Mouse (Mus musculus): ENCODE data around the gene Gli2. TPM values are rescaled to one million over a fixed set of nuclear protein-coding genes. Genes with fewer than 3 reads are reported as not detected.

Gli2 gene
- total RNA-seq, 1 experiment = 9.8 TPM

- no peak for TF ChIP-seq ZC3H11A (IDR thresholded peaks at IDR 0.05; ENCODE audit: borderline replicate concordance, low read depth, low read length)
- TF ChIP-seq ZNF384 (IDR thresholded peaks at IDR 0.05; ENCODE audit: low read depth, low read length) = no peak
- no peak for TF ChIP-seq HCFC1 (IDR thresholded peaks at IDR 0.05; ENCODE audit: borderline replicate concordance, insufficient read depth, low read length)
- TF ChIP-seq MAFK (IDR thresholded peaks at IDR 0.05; ENCODE audit: insufficient read depth, low read depth, low read length) = no peak
- TF ChIP-seq CHD2 (IDR thresholded peaks at IDR 0.05; ENCODE audit: low read depth, low read length) = no peak
- peaks cover 4 to 31% of the 10 kb centered on the region in 2 experiments; a peak in 2 of 4 replicates for H3K4me1 ChIP-seq (ENCODE audit: control insufficient read depth in 2 of 2, insufficient read depth in 2 of 2, low read length in 2 of 2, poor library complexity in 1 of 2)
- DNase-seq (ENCODE audit: low read depth, low spot score) = no peak
- no peak overlapping the region for H3K9ac ChIP-seq (ENCODE audit: insufficient read depth, low read depth, low read length, poor library complexity, severe bottlenecking)
- H3K9me3 ChIP-seq (ENCODE audit: control insufficient read depth, insufficient read depth, low read depth, low read length) = no peaks in the 10 kb centered on the region
- H3K27ac ChIP-seq (ENCODE audit: insufficient read depth, low read depth, low read length, poor library complexity, severe bottlenecking) = no peak overlapping the region
- in situ Hi-C loops (cut with MboI; ENCODE audit: low sequenced_read_pairs in 2 of 2, unreplicated experiment in 2 of 2) = no loop called here
- no peak overlapping the region for H3K4me3 ChIP-seq (ENCODE audit: insufficient read depth in 1 of 2, low read depth in 1 of 2, low read length in 2 of 2, poor library complexity in 1 of 2, severe bottlenecking in 1 of 2)
- peaks cover 22% of the 10 kb centered on the region for H3K36me3 ChIP-seq (ENCODE audit: control insufficient read depth, insufficient read depth, low read length, poor library complexity, severe bottlenecking)
Measured at GRCm38 (mm10) chr1:119001454-119002034, 51.9 kb downstream of the Gli2 start.

DNA sequence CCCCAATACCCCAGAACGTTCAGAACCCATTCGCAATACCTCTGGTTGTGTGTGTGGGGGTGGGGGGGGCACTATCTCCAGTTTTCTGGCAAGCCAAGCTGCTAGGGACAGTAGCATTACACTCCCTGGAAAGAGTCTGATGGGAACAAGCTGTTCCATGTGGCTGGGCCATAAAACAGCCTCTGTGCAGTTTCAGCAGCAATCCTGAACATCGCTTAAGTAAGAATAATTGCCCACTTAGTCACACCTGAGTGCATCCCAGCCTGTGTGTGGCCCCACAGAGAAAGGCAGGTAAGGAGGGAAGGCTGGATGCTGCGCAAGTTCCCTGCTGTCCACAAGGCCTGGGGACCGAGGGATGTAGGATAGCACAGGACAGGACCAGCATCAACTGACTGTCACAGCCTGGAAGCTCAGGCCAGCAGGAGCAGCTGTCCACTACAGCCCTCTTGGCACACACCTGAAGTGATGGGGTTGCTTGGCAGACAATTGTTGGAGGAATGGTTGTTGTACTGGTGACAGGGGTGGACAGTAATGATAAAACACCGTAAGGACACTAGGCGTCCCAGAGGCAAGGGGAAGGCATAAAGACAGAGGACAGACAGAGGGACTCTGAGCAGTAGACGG is 58.8 kb downstream of the Gli2 start:
- DNase-seq (ENCODE audit: low read depth, low spot score) = no peak
- Histone ChIP-seq H3K36me3 (ENCODE audit: control insufficient read depth, insufficient read depth, low read length, poor library complexity, severe bottlenecking) (peaks cover 9% of the 10 kb centered on the region; the same call in 1 of the 2 replicates), H3K27ac (ENCODE audit: insufficient read depth, low read depth, low read length, poor library complexity, severe bottlenecking) (no peak overlapping the region), H3K4me1 (ENCODE audit: control insufficient read depth in 2 of 2, insufficient read depth in 2 of 2, low read length in 2 of 2, poor library complexity in 1 of 2) (no peaks in the 10 kb centered on the region), H3K9me3 (ENCODE audit: control insufficient read depth, insufficient read depth, low read depth, low read length) (no peaks in the 10 kb centered on the region), H3K4me3 (ENCODE audit: insufficient read depth in 1 of 2, low read depth in 1 of 2, low read length in 2 of 2, poor library complexity in 1 of 2, severe bottlenecking in 1 of 2) (no peak overlapping the region), H3K9ac (ENCODE audit: insufficient read depth, low read depth, low read length, poor library complexity, severe bottlenecking) (no peak overlapping the region)
- TF ChIP-seq ZC3H11A (IDR thresholded peaks at IDR 0.05; ENCODE audit: borderline replicate concordance, low read depth, low read length) (no peak), HCFC1 (IDR thresholded peaks at IDR 0.05; ENCODE audit: borderline replicate concordance, insufficient read depth, low read length) (no peak), ZNF384 (IDR thresholded peaks at IDR 0.05; ENCODE audit: low read depth, low read length) (no peak), CHD2 (IDR thresholded peaks at IDR 0.05; ENCODE audit: low read depth, low read length) (no peak), MAFK (IDR thresholded peaks at IDR 0.05; ENCODE audit: insufficient read depth, low read depth, low read length) (no peak)
- in situ Hi-C loops (cut with MboI; ENCODE audit: low sequenced_read_pairs in 2 of 2, unreplicated experiment in 2 of 2) = no loop called here

GRCm38 (mm10) chr1:118993775-118994174 is 59.6 kb downstream of the Gli2 start:
- DNase-seq (ENCODE audit: low read depth, low spot score) = no peak
- in situ Hi-C loops (cut with MboI; ENCODE audit: low sequenced_read_pairs in 2 of 2, unreplicated experiment in 2 of 2) = no loop called here
- Histone ChIP-seq H3K9ac (ENCODE audit: insufficient read depth, low read depth, low read length, poor library complexity, severe bottlenecking) (no peak overlapping the region), H3K9me3 (ENCODE audit: control insufficient read depth, insufficient read depth, low read depth, low read length) (no peaks in the 10 kb centered on the region), H3K36me3 (ENCODE audit: control insufficient read depth, insufficient read depth, low read length, poor library complexity, severe bottlenecking) (peaks cover 11% of the 10 kb centered on the region; the same call in 1 of the 2 replicates), H3K4me3 (ENCODE audit: insufficient read depth in 1 of 2, low read depth in 1 of 2, low read length in 2 of 2, poor library complexity in 1 of 2, severe bottlenecking in 1 of 2) (no peak overlapping the region), H3K4me1 (ENCODE audit: control insufficient read depth in 2 of 2, insufficient read depth in 2 of 2, low read length in 2 of 2, poor library complexity in 1 of 2) (no peaks in the 10 kb centered on the region), H3K27ac (ENCODE audit: insufficient read depth, low read depth, low read length, poor library complexity, severe bottlenecking) (no peak overlapping the region)
- TF ChIP-seq ZNF384 (IDR thresholded peaks at IDR 0.05; ENCODE audit: low read depth, low read length) (no peak), ZC3H11A (IDR thresholded peaks at IDR 0.05; ENCODE audit: borderline replicate concordance, low read depth, low read length) (no peak), MAFK (IDR thresholded peaks at IDR 0.05; ENCODE audit: insufficient read depth, low read depth, low read length) (no peak), HCFC1 (IDR thresholded peaks at IDR 0.05; ENCODE audit: borderline replicate concordance, insufficient read depth, low read length) (no peak), CHD2 (IDR thresholded peaks at IDR 0.05; ENCODE audit: low read depth, low read length) (no peak)

DNA sequence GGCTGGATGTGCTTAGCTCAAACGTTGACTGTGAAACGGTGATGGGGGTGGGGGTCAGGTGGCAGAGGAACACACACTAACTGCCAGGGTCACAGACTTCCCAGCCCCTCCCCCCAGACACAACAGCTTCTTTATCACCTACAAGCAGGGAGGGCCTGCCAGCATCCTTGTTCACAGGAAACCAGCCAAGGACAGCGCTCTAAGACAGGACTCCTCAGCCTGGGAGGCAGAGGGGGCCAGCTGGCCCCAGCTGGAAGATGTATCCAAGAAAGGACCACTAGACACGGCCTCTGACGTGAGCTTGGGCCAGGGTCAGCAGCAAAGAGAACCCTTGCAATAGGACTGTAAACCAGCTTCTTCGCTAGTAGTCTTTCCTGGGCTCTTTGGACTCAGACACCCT is 65.1 kb downstream of the Gli2 start:
- no peak overlapping the region for H3K9ac ChIP-seq (ENCODE audit: insufficient read depth, low read depth, low read length, poor library complexity, severe bottlenecking)
- in situ Hi-C loops (cut with MboI; ENCODE audit: low sequenced_read_pairs in 2 of 2, unreplicated experiment in 2 of 2) = no loop called here
- H3K27ac ChIP-seq (ENCODE audit: insufficient read depth, low read depth, low read length, poor library complexity, severe bottlenecking) = no peak overlapping the region
- H3K4me3 ChIP-seq (ENCODE audit: insufficient read depth in 1 of 2, low read depth in 1 of 2, low read length in 2 of 2, poor library complexity in 1 of 2, severe bottlenecking in 1 of 2) = no peak overlapping the region
- TF ChIP-seq HCFC1 (IDR thresholded peaks at IDR 0.05; ENCODE audit: borderline replicate concordance, insufficient read depth, low read length) = no peak
- TF ChIP-seq CHD2 (IDR thresholded peaks at IDR 0.05; ENCODE audit: low read depth, low read length) = no peak
- TF ChIP-seq ZNF384 (IDR thresholded peaks at IDR 0.05; ENCODE audit: low read depth, low read length) = no peak
- TF ChIP-seq ZC3H11A (IDR thresholded peaks at IDR 0.05; ENCODE audit: borderline replicate concordance, low read depth, low read length) = no peak
- no peak for TF ChIP-seq MAFK (IDR thresholded peaks at IDR 0.05; ENCODE audit: insufficient read depth, low read depth, low read length)
- H3K36me3 ChIP-seq (ENCODE audit: control insufficient read depth, insufficient read depth, low read length, poor library complexity, severe bottlenecking) = peaks cover 11% of the 10 kb centered on the region; the same call in 1 of the 2 replicates
- no peaks in the 10 kb centered on the region for H3K9me3 ChIP-seq (ENCODE audit: control insufficient read depth, insufficient read depth, low read depth, low read length)
- DNase-seq (ENCODE audit: low read depth, low spot score) = no peak
- H3K4me1 ChIP-seq (ENCODE audit: control insufficient read depth in 2 of 2, insufficient read depth in 2 of 2, low read length in 2 of 2, poor library complexity in 1 of 2) = peaks cover 9 to 10% of the 10 kb centered on the region in 2 experiments

Measured in ES-E14 (cell line).